Mouse (Mus musculus) embryonic facial prominence, embryonic 11.5 days (tissue): ENCODE results near the gene Inpp5a. TPM values are rescaled to one million over a fixed set of nuclear protein-coding genes. Genes with fewer than 3 reads are reported as not detected.
A peak's percentile ranks its signal among the peaks of the same experiment; 100 is the strongest.

Experiments
- ATAC-seq: fragments of 200-750 bp; cut with Nextera tagmentation; replicated peaks from 2 replicates; pipeline ENCODE4 v1.8.0; 2017; ENCODE audit warnings: low read depth; ENCODE audit not compliant: insufficient number of reproducible peaks, low FRiP score, low TSS enrichment
- DNase-seq: peaks from one replicate; pipeline ENCODE4 v3.0.0-alpha.2; 2015; ENCODE audit warnings: low spot score
- H3K27ac ChIP-seq: fragments of 300-500 bp; sonication (generic); replicated peaks from 2 replicates; pipeline ENCODE4 v1.5.1; 2014; ENCODE audit warnings: mild to moderate bottlenecking, low read depth, low read length, control low read depth
- H3K27me3 ChIP-seq: fragments of 300-500 bp; sonication (generic); 2 replicates; pipeline ENCODE4 v1.6.1; 2014; ENCODE audit warnings: mild to moderate bottlenecking, low read length, moderate library complexity, mixed read lengths; ENCODE audit not compliant: control insufficient read depth, insufficient read depth
- H3K36me3 ChIP-seq: fragments of 300-500 bp; sonication (generic); replicated peaks from 2 replicates; pipeline ENCODE4 v1.6.1; 2014; ENCODE audit warnings: low read depth, mild to moderate bottlenecking, low read length, moderate library complexity, mixed read lengths; ENCODE audit not compliant: control insufficient read depth, insufficient read depth
- H3K4me1 ChIP-seq: fragments of 300-500 bp; sonication (generic); 2 replicates; pipeline ENCODE4 v1.6.1; 2014; ENCODE audit warnings: low read length, mixed read lengths; ENCODE audit not compliant: control insufficient read depth, insufficient read depth
- H3K4me2 ChIP-seq: fragments of 300-500 bp; sonication (generic); 2 replicates; pipeline ENCODE4 v1.6.1; 2014; ENCODE audit warnings: low read depth, mild to moderate bottlenecking, control low read depth, low read length, moderate library complexity
- H3K4me3 ChIP-seq: fragments of 300-500 bp; sonication (generic); 2 replicates; pipeline ENCODE4 v1.5.1; 2014; ENCODE audit warnings: low read depth, low read length, control low read depth
- H3K9ac ChIP-seq: fragments of 300-500 bp; sonication (generic); replicated peaks from 2 replicates; pipeline ENCODE4 v1.6.1; 2014; ENCODE audit warnings: mild to moderate bottlenecking, control low read depth, low read length
- H3K9me3 ChIP-seq: fragments of 300-500 bp; sonication (generic); replicated peaks from 2 replicates; pipeline ENCODE4 v1.6.1; 2016; ENCODE audit warnings: mild to moderate bottlenecking, low read length, inconsistent platforms, mixed read lengths; ENCODE audit not compliant: control insufficient read depth
- WGBS: fragments of 180-500 bp; shearing (Covaris S2); extraction: QIAGEN DNeasy Blood & Tissue Kit; methylation state at CpG from one replicate; pipeline ENCODE4 v1.1.7; 2014; 5-methylcytosine and 5-hydroxymethylcytosine counted together
- polyA plus RNA-seq: library from polyadenylated mRNA; unstranded; fragments of >200 nt; fragmentation: Nextera tagmentation; extraction: Ambion mirVana; gene quantifications from 2 replicates; pipeline ENCODE4 v1.2.1, GENCODE M21; 2014

The Inpp5a gene
- polyA plus RNA-seq, 1 experiment from 2014 or later: 28.4 TPM

- no peak for ATAC-seq
Measured at GRCm38 (mm10) chr7:139379745-139380144, 9.2 kb upstream of the Inpp5a start.

GRCm38 (mm10) chr7:139380225-139380624 lies 8.7 kb upstream of the Inpp5a start:
- Histone ChIP-seq H3K9me3 (no peaks in the 10 kb centered on the region), H3K9ac (no peak overlapping the region), H3K27me3 (no peaks in the 10 kb centered on the region), H3K4me1 (no peaks in the 10 kb centered on the region), H3K4me3 (no peak overlapping the region), H3K4me2 (no peak overlapping the region), H3K36me3 (no peaks in the 10 kb centered on the region), H3K27ac (no peak overlapping the region)
- 79% methylated on average over 4 of the region's 4 CpGs for WGBS
- DNase-seq: no peak
- no peak for ATAC-seq

More at GRCm38 (mm10) chr7:139379745-139380144, 9.2 kb upstream of the Inpp5a start:
- Histone ChIP-seq H3K4me2 (no peak overlapping the region), H3K4me1 (no peaks in the 10 kb centered on the region), H3K4me3 (no peak overlapping the region), H3K27me3 (no peaks in the 10 kb centered on the region), H3K9ac (no peak overlapping the region), H3K27ac (no peak overlapping the region), H3K36me3 (no peaks in the 10 kb centered on the region), H3K9me3 (no peaks in the 10 kb centered on the region)
- 76% methylated on average over 2 of the region's 2 CpGs for WGBS
- no peak for DNase-seq

- H3K4me2 ChIP-seq: no peak overlapping the region
- no peaks in the 10 kb centered on the region for H3K9me3 ChIP-seq
- 79% methylated on average over 2 of the region's 2 CpGs for WGBS
- no peak overlapping the region for H3K4me3 ChIP-seq
- H3K36me3 ChIP-seq: no peaks in the 10 kb centered on the region
- DNase-seq (no peak), ATAC-seq (no peak)
- H3K27me3 ChIP-seq: no peaks in the 10 kb centered on the region
- no peak overlapping the region for H3K27ac ChIP-seq
- no peak overlapping the region for H3K9ac ChIP-seq
- H3K4me1 ChIP-seq: no peaks in the 10 kb centered on the region
Measured at GRCm38 (mm10) chr7:139381877-139382276, 7.0 kb upstream of the Inpp5a start.

GRCm38 (mm10) chr7:139382796-139383195 lies 6.1 kb upstream of the Inpp5a start:
- Histone ChIP-seq H3K27ac (no peak overlapping the region), H3K9me3 (no peaks in the 10 kb centered on the region), H3K4me1 (no peaks in the 10 kb centered on the region), H3K27me3 (no peaks in the 10 kb centered on the region), H3K36me3 (no peaks in the 10 kb centered on the region), H3K4me2 (no peak overlapping the region), H3K9ac (no peak overlapping the region), H3K4me3 (no peak overlapping the region)
- WGBS: 85% methylated on average over 2 of the region's 2 CpGs
- no peak for ATAC-seq
- no peak for DNase-seq

- no peak overlapping the region for H3K4me2 ChIP-seq
- no peak for DNase-seq
- H3K9me3 ChIP-seq: no peaks in the 10 kb centered on the region
- H3K9ac ChIP-seq: no peak overlapping the region
- no peak overlapping the region for H3K4me3 ChIP-seq
- no peaks in the 10 kb centered on the region for H3K36me3 ChIP-seq
- H3K27me3 ChIP-seq: no peaks in the 10 kb centered on the region
- no peaks in the 10 kb centered on the region for H3K4me1 ChIP-seq
- ATAC-seq: no peak
- WGBS: 84% methylated on average over 1 of the region's 1 CpGs
- H3K27ac ChIP-seq: no peak overlapping the region
Measured at GRCm38 (mm10) chr7:139384500-139384899, 4.4 kb upstream of the Inpp5a start.

- H3K9ac ChIP-seq: no peak overlapping the region
- H3K4me3 ChIP-seq: no peak overlapping the region
- ATAC-seq (no peak), DNase-seq (no peak)
- H3K4me1 ChIP-seq: no peaks in the 10 kb centered on the region
- H3K27ac ChIP-seq: no peak overlapping the region
- no peaks in the 10 kb centered on the region for H3K27me3 ChIP-seq
- no peaks in the 10 kb centered on the region for H3K36me3 ChIP-seq
- no peaks in the 10 kb centered on the region for H3K9me3 ChIP-seq
- WGBS: 69% methylated on average over 2 of the region's 2 CpGs
- no peak overlapping the region for H3K4me2 ChIP-seq
Measured at GRCm38 (mm10) chr7:139384916-139385530, 3.9 kb upstream of the Inpp5a start.

GRCm38 (mm10) chr7:139386933-139387690 lies 1.8 kb upstream of the Inpp5a start:
- Histone ChIP-seq H3K4me2 (no peak overlapping the region), H3K9ac (no peak overlapping the region), H3K9me3 (no peaks in the 10 kb centered on the region), H3K27me3 (no peaks in the 10 kb centered on the region), H3K36me3 (no peaks in the 10 kb centered on the region), H3K27ac (no peak overlapping the region), H3K4me3 (no peak overlapping the region), H3K4me1 (no peaks in the 10 kb centered on the region)
- DNase-seq: no peak
- ATAC-seq: no peak
- 88% methylated on average over 9 of the region's 9 CpGs for WGBS

GRCm38 (mm10) chr7:139387921-139388669 lies 814 bp upstream of the Inpp5a start:
- DNase-seq (no peak), ATAC-seq (no peak)
- no peaks in the 10 kb centered on the region for H3K4me1 ChIP-seq
- peak overlapping the region; percentile 47 for H3K4me3 ChIP-seq
- H3K9ac ChIP-seq: peak overlapping the region; percentile 69
- H3K27me3 ChIP-seq: no peaks in the 10 kb centered on the region
- 17% methylated on average over 16 of the region's 16 CpGs for WGBS
- no peak overlapping the region for H3K27ac ChIP-seq
- H3K4me2 ChIP-seq: peak overlapping the region; percentile 10
- H3K9me3 ChIP-seq: no peaks in the 10 kb centered on the region
- H3K36me3 ChIP-seq: no peaks in the 10 kb centered on the region
